Mouse (Mus musculus): ENCODE measurements at regions not wholly inside any gene's neighbourhood (a gene's known extent, or its start where the extent isn't known, plus 50 kb on each side); places are given as distances from the start of the nearest gene placed in this dataset.

DNA sequence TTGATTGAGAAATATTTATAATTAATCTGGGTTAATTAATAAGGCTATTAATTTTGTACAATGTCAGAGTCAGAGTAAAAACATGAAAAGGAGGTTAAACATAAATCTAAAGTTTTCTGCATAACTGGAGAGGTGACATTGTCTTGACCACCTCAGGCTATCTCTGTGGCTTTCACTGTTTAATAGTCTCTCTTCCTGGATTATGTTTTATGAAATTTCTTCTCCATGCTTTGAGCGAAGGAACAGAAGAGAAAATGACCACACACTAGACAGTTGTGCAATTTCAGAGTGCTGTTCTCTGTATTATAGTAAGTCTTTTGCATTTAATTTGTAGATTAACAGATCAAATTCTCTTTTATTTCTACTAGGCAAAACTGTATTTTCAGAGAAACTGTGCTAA lies 239.3 kb upstream of the C030005K15Rik start:
- H3K27me3 ChIP-seq: no peaks in the 10 kb centered on the region
- no peak overlapping the region for H3K27ac ChIP-seq (replicated peaks)
- H3K4me1 ChIP-seq (replicated peaks): no peaks in the 10 kb centered on the region
- H3K4me3 ChIP-seq (replicated peaks): no peak overlapping the region
- no peaks in the 10 kb centered on the region for H3K9me3 ChIP-seq (replicated peaks)
- no peak for ATAC-seq (ENCODE audit: insufficient read depth)
- no peak overlapping the region for H3K9ac ChIP-seq
- no peak overlapping the region for H3K4me2 ChIP-seq
- WGBS (ENCODE audit: insufficient replicate concordance): 50% methylated on average over 1 of the region's 1 CpGs
- H3K36me3 ChIP-seq (replicated peaks): no peaks in the 10 kb centered on the region

DNA sequence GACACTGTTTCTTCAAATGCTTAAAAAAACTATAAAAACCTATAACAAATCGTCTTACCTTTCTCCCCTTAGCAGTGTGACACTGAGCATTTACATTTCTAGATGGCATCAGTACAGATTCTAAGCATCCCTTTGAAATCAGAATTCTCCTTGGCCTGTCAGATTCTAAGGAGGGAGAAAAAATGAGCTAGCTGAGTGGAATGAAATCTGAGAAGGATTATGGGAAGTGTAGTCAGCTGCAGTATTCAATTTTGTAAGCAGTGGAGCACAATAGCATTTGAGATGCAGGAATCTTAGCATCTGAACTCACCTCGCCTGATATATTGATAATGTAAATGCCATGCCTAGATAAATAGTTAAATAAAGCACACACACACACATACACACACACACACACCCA lies 240.4 kb upstream of the C030005K15Rik start:
- Histone ChIP-seq H3K27ac (replicated peaks) (no peak overlapping the region), H3K4me1 (replicated peaks) (no peaks in the 10 kb centered on the region), H3K36me3 (replicated peaks) (no peaks in the 10 kb centered on the region), H3K9me3 (replicated peaks) (no peaks in the 10 kb centered on the region), H3K4me2 (no peak overlapping the region), H3K4me3 (replicated peaks) (no peak overlapping the region), H3K27me3 (no peaks in the 10 kb centered on the region), H3K9ac (no peak overlapping the region)
- 38% methylated on average over 2 of the region's 2 CpGs for WGBS (ENCODE audit: insufficient replicate concordance)
- ATAC-seq (ENCODE audit: insufficient read depth): no peak

DNA sequence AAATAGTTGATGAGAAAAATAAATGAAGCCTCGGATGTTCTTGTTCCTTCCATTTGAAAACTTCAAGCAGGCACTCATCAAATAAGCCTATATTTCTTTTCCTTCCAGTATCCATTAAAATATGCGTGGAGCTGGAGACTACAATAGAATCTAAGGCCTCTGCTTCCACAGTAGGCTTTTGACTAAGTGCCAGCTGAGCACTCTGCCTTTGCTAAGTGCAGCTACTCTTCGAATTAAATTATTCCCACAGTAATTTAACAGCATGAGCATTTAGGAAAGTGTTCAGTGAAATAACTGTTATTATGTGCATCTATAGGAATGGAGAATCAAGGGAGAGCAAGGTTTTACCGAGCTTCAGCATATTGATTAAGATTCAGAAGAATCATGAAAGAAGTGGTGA lies 280.5 kb upstream of the C030005K15Rik start:
- no peak overlapping the region for H3K4me2 ChIP-seq
- ATAC-seq (ENCODE audit: insufficient read depth): no peak
- no peaks in the 10 kb centered on the region for H3K9me3 ChIP-seq (replicated peaks)
- no peaks in the 10 kb centered on the region for H3K27me3 ChIP-seq
- no peak overlapping the region for H3K9ac ChIP-seq
- no peaks in the 10 kb centered on the region for H3K4me1 ChIP-seq (replicated peaks)
- no peak overlapping the region for H3K27ac ChIP-seq (replicated peaks)
- no peaks in the 10 kb centered on the region for H3K36me3 ChIP-seq (replicated peaks)
- no peak overlapping the region for H3K4me3 ChIP-seq (replicated peaks)
- WGBS (ENCODE audit: insufficient replicate concordance): 44% methylated on average over 4 of the region's 4 CpGs

DNA sequence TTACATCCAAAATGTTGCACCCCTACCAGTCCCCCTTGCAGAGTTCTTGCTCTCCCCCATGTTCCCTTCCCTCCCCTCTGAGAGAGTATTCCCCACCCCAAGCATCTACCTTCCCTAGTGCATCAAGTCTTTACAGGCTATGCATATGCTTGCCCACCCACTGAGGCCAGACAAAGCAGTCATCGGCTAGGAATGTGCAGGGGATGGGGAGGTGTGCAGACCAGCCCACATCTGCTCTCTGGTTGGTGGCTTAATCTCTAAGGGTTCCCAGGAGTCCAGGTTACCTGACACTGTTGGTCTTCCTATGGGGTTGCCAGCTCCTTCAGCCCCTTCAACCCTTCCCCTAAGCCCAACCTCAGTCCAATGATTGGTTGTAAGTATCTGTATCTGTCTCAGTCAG lies 281.8 kb upstream of the C030005K15Rik start:
- Histone ChIP-seq H3K4me3 (replicated peaks) (no peak overlapping the region), H3K9ac (no peak overlapping the region), H3K27me3 (no peaks in the 10 kb centered on the region), H3K9me3 (replicated peaks) (no peaks in the 10 kb centered on the region), H3K4me1 (replicated peaks) (no peaks in the 10 kb centered on the region), H3K4me2 (no peak overlapping the region), H3K36me3 (replicated peaks) (no peaks in the 10 kb centered on the region), H3K27ac (replicated peaks) (no peak overlapping the region)
- no peak for ATAC-seq (ENCODE audit: insufficient read depth)
- WGBS (ENCODE audit: insufficient replicate concordance): 43% methylated on average over 1 of the region's 1 CpGs

DNA sequence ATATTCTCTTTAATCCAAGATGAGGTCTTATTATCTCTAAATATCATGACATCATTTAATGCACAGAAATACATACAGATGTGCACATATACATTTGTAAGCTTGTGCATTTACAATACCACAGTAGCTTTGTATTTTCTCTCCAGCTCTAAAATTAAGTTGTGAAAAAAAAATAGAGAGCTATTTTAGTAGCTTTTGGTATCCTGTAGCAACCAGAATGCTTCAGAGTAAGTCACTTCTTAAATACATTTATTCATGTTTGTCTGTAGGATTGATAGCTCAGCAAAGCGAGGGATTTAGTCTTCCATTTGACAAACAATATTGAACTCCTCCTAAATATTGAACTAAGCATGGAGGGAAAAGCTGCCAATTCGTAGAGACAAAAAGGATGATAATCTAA lies 286.4 kb upstream of the C030005K15Rik start:
- Histone ChIP-seq H3K27me3 (no peaks in the 10 kb centered on the region), H3K4me1 (replicated peaks) (no peaks in the 10 kb centered on the region), H3K4me3 (replicated peaks) (no peak overlapping the region), H3K27ac (replicated peaks) (no peak overlapping the region), H3K9me3 (replicated peaks) (no peaks in the 10 kb centered on the region), H3K36me3 (replicated peaks) (no peaks in the 10 kb centered on the region), H3K9ac (no peak overlapping the region), H3K4me2 (no peak overlapping the region)
- 30% methylated on average over 2 of the region's 2 CpGs for WGBS (ENCODE audit: insufficient replicate concordance)
- ATAC-seq (ENCODE audit: insufficient read depth): no peak

DNA sequence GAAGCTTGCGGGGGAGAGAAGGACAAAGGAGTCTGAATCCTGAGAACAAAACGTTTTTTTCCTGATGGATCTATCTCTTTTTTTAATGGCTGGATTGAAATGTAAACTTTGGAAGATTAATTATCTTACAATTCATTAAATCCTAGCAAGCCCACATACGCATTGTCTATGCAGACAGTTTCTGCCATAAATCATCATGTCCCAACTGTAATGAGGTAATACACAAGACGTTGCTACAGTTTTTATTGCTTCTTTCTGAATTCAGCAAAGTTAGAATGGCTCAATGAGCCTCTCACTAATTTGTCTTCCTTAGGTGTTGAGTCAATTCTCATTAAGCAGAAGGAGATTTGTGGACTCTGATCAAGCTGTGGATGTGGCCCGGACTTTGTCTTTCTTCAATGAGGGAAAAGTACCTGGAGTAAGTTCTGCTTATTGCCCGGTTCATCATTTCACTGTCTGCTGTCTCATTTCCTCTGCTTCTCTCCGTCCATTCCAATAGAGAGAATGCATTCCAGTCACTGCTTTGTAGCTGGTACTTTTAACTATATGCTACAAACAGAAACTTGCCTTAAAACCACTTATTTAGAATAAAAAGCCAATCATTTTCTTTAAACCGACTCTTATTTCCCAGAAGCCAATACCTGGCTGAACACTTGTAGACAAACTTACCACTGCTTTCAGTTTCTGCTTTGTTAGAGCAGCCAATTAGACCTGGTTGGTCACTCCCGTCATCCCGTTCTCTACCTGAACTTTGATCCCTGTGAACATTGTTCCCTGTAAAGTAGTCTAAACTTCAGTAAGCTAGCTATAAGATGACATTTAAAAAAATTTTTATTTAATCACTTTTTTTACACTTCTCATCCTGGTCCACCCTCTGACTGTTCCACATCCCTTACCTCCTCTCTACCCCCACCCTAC lies 288.7 kb upstream of the C030005K15Rik start:
- Histone ChIP-seq H3K4me3 (replicated peaks) (no peak overlapping the region), H3K27ac (replicated peaks) (no peak overlapping the region), H3K9me3 (replicated peaks) (no peaks in the 10 kb centered on the region), H3K27me3 (no peaks in the 10 kb centered on the region), H3K9ac (no peak overlapping the region), H3K4me1 (replicated peaks) (no peaks in the 10 kb centered on the region), H3K4me2 (no peak overlapping the region), H3K36me3 (replicated peaks) (no peaks in the 10 kb centered on the region)
- ATAC-seq (ENCODE audit: insufficient read depth): no peak
- 57% methylated on average over 10 of the region's 10 CpGs for WGBS (ENCODE audit: insufficient replicate concordance)

DNA sequence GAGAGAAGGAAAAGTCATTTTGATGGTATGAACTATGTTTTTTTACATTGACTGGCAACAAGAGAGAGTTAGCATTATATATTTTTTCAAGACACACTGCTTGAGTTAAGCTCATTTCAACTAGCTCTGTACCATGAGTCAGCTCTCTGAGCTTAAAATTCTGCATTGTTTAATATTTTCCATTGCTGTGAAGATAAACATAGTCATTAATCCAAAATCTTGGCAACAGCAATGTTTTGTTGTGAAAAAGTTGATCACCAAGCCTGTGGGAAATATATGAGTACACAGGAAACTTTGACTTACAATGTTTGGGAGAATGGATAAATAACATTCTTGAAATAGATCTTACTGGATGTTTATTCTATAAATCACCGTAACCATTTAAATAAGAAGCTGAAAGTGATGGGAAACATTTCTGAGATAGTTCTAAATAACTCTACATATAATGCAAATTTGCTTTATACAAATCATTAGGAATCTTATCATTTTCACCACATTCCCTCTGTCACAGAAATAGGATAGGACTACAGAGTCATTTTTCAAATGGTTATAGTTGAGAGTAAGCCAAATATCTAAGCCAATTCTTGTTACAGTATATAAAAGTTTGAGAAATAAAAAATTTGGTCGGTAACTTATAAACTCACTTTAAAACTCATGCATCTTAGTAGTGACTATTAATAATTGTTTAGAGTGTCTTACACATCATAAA lies 290.2 kb upstream of the C030005K15Rik start:
- no peak overlapping the region for H3K27ac ChIP-seq (replicated peaks)
- no peaks in the 10 kb centered on the region for H3K9me3 ChIP-seq (replicated peaks)
- H3K9ac ChIP-seq: no peak overlapping the region
- no peaks in the 10 kb centered on the region for H3K27me3 ChIP-seq
- H3K4me2 ChIP-seq: no peak overlapping the region
- H3K4me3 ChIP-seq (replicated peaks): no peak overlapping the region
- no peaks in the 10 kb centered on the region for H3K36me3 ChIP-seq (replicated peaks)
- no peak for ATAC-seq (ENCODE audit: insufficient read depth)
- WGBS (ENCODE audit: insufficient replicate concordance): 68% methylated on average over 2 of the region's 2 CpGs
- H3K4me1 ChIP-seq (replicated peaks): no peaks in the 10 kb centered on the region

DNA sequence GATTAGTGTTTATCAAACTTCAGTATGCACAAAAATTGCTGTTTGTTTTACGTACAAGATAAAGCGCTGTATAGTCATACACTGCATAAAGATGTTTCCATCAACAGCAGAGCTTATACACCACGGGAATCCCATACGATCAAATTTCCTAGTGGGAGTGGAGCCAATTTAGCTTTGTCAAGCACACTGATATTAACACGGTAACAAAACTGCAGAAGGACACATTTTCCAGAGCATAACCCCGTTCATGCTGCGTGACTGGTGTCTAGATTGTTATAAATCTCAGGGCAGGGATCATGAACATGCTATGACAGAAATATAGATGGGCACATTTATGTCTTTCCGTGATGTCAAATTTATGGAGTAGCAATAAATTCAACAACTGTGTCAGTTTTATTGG lies 302.6 kb upstream of the C030005K15Rik start:
- Histone ChIP-seq H3K4me2 (no peak overlapping the region), H3K4me1 (replicated peaks) (no peaks in the 10 kb centered on the region), H3K27me3 (no peaks in the 10 kb centered on the region), H3K9me3 (replicated peaks) (no peaks in the 10 kb centered on the region), H3K36me3 (replicated peaks) (no peaks in the 10 kb centered on the region), H3K4me3 (replicated peaks) (no peak overlapping the region), H3K27ac (replicated peaks) (no peak overlapping the region), H3K9ac (no peak overlapping the region)
- ATAC-seq (ENCODE audit: insufficient read depth): no peak
- 66% methylated on average over 8 of the region's 8 CpGs for WGBS (ENCODE audit: insufficient replicate concordance)

DNA sequence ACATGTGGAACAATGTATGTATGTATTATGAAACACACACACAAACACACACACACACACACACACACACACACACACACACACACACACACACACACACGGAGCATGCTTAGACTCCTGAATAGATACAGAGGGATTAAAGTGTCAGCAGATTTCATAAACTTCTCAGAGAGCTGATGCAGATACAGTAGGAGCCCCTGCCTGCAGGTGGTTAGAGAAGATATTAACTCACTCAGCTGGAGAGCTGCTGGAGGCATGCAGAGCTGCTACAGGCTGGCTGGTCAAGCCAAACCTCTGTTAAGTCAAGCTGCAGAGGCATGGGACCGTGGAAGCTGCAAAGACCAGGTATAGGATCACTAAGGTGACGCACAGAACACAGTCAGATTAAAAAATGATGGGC lies 303.1 kb upstream of the C030005K15Rik start:
- Histone ChIP-seq H3K4me3 (replicated peaks) (no peak overlapping the region), H3K27me3 (no peaks in the 10 kb centered on the region), H3K27ac (replicated peaks) (no peak overlapping the region), H3K4me1 (replicated peaks) (no peaks in the 10 kb centered on the region), H3K9me3 (replicated peaks) (no peaks in the 10 kb centered on the region), H3K36me3 (replicated peaks) (no peaks in the 10 kb centered on the region), H3K4me2 (no peak overlapping the region), H3K9ac (no peak overlapping the region)
- ATAC-seq (ENCODE audit: insufficient read depth): no peak
- 53% methylated on average over 3 of the region's 3 CpGs for WGBS (ENCODE audit: insufficient replicate concordance)

DNA sequence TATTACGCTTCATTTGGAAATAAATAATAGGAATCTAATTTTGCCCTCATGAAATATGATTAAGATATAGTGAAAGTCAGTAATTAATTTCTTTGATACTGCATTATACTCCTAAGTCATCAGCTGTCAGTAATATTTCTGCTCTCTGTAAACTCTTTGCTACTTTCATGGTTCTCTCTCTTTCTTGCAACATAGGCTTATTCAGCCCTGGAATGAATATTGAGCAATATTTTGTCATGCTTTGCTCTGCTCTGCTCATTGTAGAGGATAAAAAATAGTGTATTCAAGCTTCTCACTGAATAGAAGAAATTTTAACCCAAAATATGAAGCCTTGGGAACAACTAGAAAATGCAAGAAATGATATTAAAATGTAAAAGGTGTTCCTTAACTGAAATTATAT lies 306.1 kb upstream of the C030005K15Rik start:
- no peak overlapping the region for H3K9ac ChIP-seq
- 77% methylated on average over 1 of the region's 1 CpGs for WGBS (ENCODE audit: insufficient replicate concordance)
- ATAC-seq (ENCODE audit: insufficient read depth): no peak
- H3K4me1 ChIP-seq (replicated peaks): no peaks in the 10 kb centered on the region
- no peaks in the 10 kb centered on the region for H3K9me3 ChIP-seq (replicated peaks)
- H3K27ac ChIP-seq (replicated peaks): no peak overlapping the region
- H3K36me3 ChIP-seq (replicated peaks): no peaks in the 10 kb centered on the region
- no peak overlapping the region for H3K4me2 ChIP-seq
- H3K4me3 ChIP-seq (replicated peaks): no peak overlapping the region
- H3K27me3 ChIP-seq: no peaks in the 10 kb centered on the region

DNA sequence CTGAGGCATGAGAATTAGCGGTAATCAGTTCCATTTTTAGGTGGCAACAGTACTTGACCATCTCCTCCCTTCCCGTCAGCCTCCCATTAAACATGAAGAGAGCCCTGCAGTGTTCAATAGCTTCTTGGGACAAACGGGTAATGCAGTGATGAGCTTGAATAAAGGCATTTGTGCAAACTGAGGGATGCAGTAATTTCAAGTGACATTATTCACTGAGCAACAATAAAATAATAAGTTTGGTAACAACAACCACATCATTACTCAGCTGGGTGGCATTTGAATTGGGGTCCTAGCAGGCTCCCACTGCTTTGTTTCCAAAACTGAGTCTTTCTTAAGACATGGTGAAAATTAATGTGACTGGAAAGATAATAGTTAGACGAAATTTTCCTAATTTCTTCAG lies 315.2 kb upstream of the C030005K15Rik start:
- no peaks in the 10 kb centered on the region for H3K27me3 ChIP-seq
- no peaks in the 10 kb centered on the region for H3K4me1 ChIP-seq (replicated peaks)
- no peak for ATAC-seq (ENCODE audit: insufficient read depth)
- no peaks in the 10 kb centered on the region for H3K9me3 ChIP-seq (replicated peaks)
- no peak overlapping the region for H3K4me3 ChIP-seq (replicated peaks)
- WGBS (ENCODE audit: insufficient replicate concordance): 54% methylated on average over 4 of the region's 4 CpGs
- H3K9ac ChIP-seq: no peak overlapping the region
- H3K4me2 ChIP-seq: no peak overlapping the region
- no peaks in the 10 kb centered on the region for H3K36me3 ChIP-seq (replicated peaks)
- no peak overlapping the region for H3K27ac ChIP-seq (replicated peaks)

Data from liver, embryonic 15.5 days (tissue).